Mouse (Mus musculus): ENCODE measurements around the gene Rabep1. TPM values are rescaled to one million over a fixed set of nuclear protein-coding genes. Genes with fewer than 3 reads are reported as not detected.

Rabep1 gene
- polyA plus RNA-seq, 1 experiment from 2014 or later, result 38.1 TPM

DNA sequence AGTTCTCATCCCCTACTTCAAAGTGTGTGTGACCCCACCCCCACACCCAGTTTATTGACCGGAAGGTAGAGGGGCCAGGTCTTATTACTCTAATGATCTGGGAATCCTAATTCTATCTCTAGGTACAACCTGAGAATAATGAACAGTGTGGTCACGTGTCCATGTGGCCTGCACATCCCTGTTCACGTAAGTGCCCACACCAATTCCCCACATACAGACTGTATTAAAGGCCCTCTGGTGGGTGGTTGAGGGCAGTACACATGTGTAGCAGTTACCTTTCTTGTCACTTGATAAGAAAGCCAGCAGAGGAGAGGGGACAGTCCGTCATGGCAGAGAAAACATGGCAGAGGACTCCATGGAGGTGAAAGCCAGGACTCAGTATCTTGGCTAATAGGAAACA lies 129.4 kb downstream of the Rabep1 start:
- DNase-seq (ENCODE audit: low spot score), result peak; percentile 13

DNA sequence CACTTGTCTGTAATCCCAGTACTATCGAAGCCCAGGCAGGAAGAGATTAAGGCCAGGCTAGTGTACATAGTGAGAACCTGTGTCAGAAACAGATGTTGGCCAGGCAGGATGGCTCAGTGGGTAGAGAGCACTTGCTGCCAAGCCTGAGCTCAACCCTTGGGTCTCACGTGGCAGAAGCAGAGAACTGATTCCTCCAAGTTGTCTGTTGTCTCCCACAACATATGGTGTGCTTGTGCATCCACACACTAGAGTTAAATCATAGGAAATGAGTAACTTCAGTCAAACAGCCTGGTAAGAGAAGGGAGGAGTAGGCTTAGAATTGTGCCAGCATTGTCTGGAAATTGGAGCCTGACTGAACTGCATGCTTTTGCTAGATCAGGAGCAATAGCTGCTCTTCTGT lies 130.6 kb downstream of the Rabep1 start:
- DNase-seq (ENCODE audit: low spot score), result no peak

DNA sequence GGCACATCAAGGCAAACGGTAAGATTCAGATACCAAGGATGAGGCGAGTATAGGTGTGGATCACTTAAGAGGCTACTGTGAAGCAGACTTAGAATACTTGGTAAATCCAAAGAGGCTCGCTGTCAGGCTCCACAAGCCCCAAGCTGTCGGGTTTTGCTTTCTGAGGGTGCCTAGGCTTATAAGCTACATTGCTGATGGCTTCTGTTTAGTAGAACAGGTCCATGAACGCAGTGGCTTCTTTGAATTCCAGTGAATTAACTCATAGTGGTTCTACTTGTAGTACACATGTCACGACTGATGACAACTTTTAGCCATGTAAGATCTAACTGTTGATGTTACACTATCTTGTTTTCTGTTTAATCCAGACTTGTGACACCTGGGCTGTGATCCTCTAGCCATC lies 132.7 kb downstream of the Rabep1 start:
- no peak for DNase-seq (ENCODE audit: low spot score)

DNA sequence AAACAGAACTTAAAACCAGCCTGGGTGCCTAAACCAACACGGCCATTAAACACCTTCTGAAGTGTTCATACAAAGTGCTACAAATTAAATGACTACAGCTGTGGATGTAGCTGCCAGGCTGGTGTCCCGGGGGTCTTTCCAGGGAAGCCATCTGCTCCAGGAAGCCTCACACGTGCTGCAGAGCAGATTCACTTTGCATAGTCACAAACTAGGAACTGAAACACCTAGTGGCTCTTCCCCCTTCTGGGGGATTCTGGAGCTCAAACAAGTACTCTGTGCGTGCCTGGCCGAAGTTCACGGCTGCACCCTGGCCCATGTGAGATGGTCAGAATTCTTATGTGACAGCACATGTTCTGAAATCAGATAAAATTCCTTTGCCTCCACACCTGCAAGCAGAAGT lies 135.7 kb downstream of the Rabep1 start:
- no peak for DNase-seq (ENCODE audit: low spot score)

DNA sequence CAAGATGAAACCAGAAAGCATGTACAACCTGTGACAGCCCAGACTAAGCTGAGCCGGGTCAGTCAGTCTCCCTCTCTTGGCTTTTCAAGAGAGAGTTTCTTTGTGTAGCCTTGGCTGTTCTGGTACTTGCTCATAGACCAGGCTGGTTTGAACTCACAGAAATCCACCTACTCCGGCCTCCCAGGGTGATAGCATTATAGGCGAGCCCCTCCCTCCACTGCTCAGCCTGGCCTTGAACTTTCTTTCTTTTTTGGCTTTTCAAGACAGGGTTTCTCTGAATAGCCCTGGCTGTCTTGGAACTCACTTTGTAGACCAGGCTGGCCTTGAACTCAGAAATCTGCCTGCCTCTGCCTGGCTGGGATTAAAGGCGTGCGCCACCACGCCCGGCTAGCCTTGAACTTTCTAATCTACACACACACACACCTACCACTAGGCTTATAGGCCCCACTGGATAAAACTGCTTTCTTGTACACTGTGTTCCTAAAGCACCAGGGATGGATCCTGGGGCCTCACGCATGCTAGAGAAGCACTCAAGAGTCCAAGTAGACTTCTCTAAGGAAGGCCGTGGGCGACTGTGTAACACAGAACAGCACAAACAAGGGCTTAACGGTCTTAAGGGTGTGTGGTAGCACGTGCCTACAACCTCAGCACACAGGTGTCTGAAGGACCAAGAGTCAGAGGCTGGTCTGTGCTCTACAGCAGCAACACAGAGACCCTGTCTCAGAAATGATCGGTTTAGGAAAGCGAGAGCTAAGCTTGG lies 136.4 kb downstream of the Rabep1 start:
- DNase-seq (ENCODE audit: low spot score), result no peak

DNA sequence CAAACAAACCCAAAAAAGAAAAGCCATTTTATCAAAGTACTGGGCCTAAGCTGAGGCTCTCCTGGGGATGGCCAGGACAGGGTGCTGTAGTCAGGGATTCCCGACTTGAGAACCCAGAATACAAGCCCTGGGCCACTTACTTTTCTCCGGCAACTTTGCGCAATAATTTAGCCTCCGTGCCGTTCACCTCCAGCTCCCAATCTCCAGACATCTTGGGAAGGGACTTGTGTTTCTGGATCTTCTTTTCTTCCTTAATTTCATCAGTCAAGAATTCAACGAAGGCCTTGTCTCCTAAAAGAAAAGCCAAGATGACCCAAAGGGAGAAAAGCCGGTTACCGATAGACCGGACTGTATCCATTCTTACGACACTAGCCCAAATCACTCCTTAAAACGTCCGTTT lies 137.5 kb downstream of the Rabep1 start:
- no peak for DNase-seq (ENCODE audit: low spot score)

DNA sequence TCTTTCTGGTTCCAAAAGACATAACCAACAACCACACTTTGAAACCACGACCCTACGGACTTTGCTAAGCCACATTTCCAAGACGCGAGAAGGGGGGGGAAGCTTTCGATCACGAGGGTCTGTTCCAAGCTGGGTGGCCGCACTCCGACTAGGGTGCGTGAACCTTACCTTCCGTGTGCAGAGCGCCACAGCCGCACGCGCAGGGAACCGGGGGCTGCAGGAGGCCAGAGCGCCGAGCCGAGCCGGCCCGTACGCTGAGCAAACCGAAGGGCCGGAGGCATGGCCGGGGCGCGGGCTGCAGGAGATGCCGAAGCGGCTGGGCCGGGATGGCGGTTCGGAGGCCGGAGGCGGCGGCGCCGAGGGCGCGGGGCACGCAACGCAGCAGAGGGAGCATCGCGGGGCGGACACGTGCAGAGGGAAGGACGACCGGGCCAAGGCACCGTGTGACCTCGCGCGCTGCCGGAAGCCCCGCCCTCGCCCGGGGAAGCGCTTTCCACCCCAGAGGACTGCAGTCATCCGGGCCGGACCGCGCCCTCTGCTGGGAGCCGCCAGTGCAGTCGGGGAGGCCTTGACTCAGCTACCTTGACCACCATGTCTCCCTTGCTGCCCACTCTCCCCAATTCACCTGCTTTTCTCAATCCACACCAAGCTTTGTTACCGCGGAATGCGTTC lies 138.1 kb downstream of the Rabep1 start, which contains the start of gene C1qbp:
Gene C1qbp (minus strand): TSS at position 470 of the 672 bp plus-strand sequence.
- peak; percentile 88 for DNase-seq (ENCODE audit: low spot score)

Other genes starting within 250 kb of the Rabep1 start
- not detected in 2 replicates for gene 4930544D05Rik, start 228.9 kb upstream of the Rabep1 start, polyA plus RNA-seq (2015; fragmentation: Nextera tagmentation; extraction: Ambion mirVana)
- 0.39 and 1.1 TPM in 2 replicates for gene Chrne, start 225.6 kb upstream of the Rabep1 start, polyA plus RNA-seq (2015; fragmentation: Nextera tagmentation; extraction: Ambion mirVana)
- gene Gp1ba, start 205.7 kb upstream of the Rabep1 start, polyA plus RNA-seq (2015; fragmentation: Nextera tagmentation; extraction: Ambion mirVana), result 0.06 and 0.13 TPM in 2 replicates
- gene Rnf167, start 197.5 kb upstream of the Rabep1 start, polyA plus RNA-seq (2015; fragmentation: Nextera tagmentation; extraction: Ambion mirVana), result 214 and 226 TPM in 2 replicates
- gene Slc25a11, start 197.3 kb upstream of the Rabep1 start, polyA plus RNA-seq (2015; fragmentation: Nextera tagmentation; extraction: Ambion mirVana), result 137 and 139 TPM in 2 replicates
- gene Pfn1, start 190.1 kb upstream of the Rabep1 start, polyA plus RNA-seq (2015; fragmentation: Nextera tagmentation; extraction: Ambion mirVana), result 2,783 and 3,382 TPM in 2 replicates
- gene Eno3, start 187.6 kb upstream of the Rabep1 start, polyA plus RNA-seq (2015; fragmentation: Nextera tagmentation; extraction: Ambion mirVana), result 13.1 and 14.7 TPM in 2 replicates
- 63.7 and 85.0 TPM in 2 replicates for gene Spag7, start 175.4 kb upstream of the Rabep1 start, polyA plus RNA-seq (2015; fragmentation: Nextera tagmentation; extraction: Ambion mirVana)
- gene Camta2, start 156.7 kb upstream of the Rabep1 start, polyA plus RNA-seq (2015; fragmentation: Nextera tagmentation; extraction: Ambion mirVana), result 6.2 and 6.9 TPM in 2 replicates
- 0.75 and 0.94 TPM in 2 replicates for gene Inca1, start 144.6 kb upstream of the Rabep1 start, polyA plus RNA-seq (2015; fragmentation: Nextera tagmentation; extraction: Ambion mirVana)
- 1.2 and 1.4 TPM in 2 replicates for gene Kif1c, start 144.2 kb upstream of the Rabep1 start, polyA plus RNA-seq (2015; fragmentation: Nextera tagmentation; extraction: Ambion mirVana)
- 7.2 and 7.6 TPM in 2 replicates for gene Zfp3, start 80.6 kb upstream of the Rabep1 start, polyA plus RNA-seq (2015; fragmentation: Nextera tagmentation; extraction: Ambion mirVana)
- 2.1 and 3.1 TPM in 2 replicates for gene Scimp, start 32.2 kb upstream of the Rabep1 start, polyA plus RNA-seq (2015; fragmentation: Nextera tagmentation; extraction: Ambion mirVana)
- gene Nup88, start 125.2 kb downstream of the Rabep1 start, polyA plus RNA-seq (2015; fragmentation: Nextera tagmentation; extraction: Ambion mirVana), result 110 and 111 TPM in 2 replicates
- gene Rpain, start 125.4 kb downstream of the Rabep1 start, polyA plus RNA-seq (2015; fragmentation: Nextera tagmentation; extraction: Ambion mirVana), result 85.4 and 92.6 TPM in 2 replicates
- gene C1qbp, start 138.2 kb downstream of the Rabep1 start, polyA plus RNA-seq (2015; fragmentation: Nextera tagmentation; extraction: Ambion mirVana), result 278 and 301 TPM in 2 replicates
- 7.4 and 7.5 TPM in 2 replicates for gene Dhx33, start 159.7 kb downstream of the Rabep1 start, polyA plus RNA-seq (2015; fragmentation: Nextera tagmentation; extraction: Ambion mirVana)
- gene Mis12, start 174.8 kb downstream of the Rabep1 start, polyA plus RNA-seq (2015; fragmentation: Nextera tagmentation; extraction: Ambion mirVana), result 30.5 and 32.2 TPM in 2 replicates
- gene Derl2, start 175.1 kb downstream of the Rabep1 start, polyA plus RNA-seq (2015; fragmentation: Nextera tagmentation; extraction: Ambion mirVana), result 59.7 and 63.8 TPM in 2 replicates
- 1.7 and 2.1 TPM in 2 replicates for gene 6330403K07Rik, start 188.7 kb downstream of the Rabep1 start, polyA plus RNA-seq (2015; fragmentation: Nextera tagmentation; extraction: Ambion mirVana)

All from thymus, postnatal 0 days (tissue).